Mouse (Mus musculus) liver, embryonic 14.5 days (tissue): ENCODE results near the gene Supt7l. TPM values are rescaled to one million over a fixed set of nuclear protein-coding genes. Genes with fewer than 3 reads are reported as not detected.
"Not testable (repeated sequence)": the region's sequence is repeated elsewhere in the genome, so short reads cannot be mapped to it uniquely, and the experiment has no call there.

Source experiments
- ATAC-seq: fragments of 200-750 bp; cut with Nextera tagmentation; 2 replicates; pipeline ENCODE4 v1.8.0; 2017; ENCODE audit warnings: moderate number of reproducible peaks, mild to moderate bottlenecking, moderate library complexity; ENCODE audit not compliant: insufficient read depth
- DNase-seq, 3 experiments: peaks; one replicate each; pipeline ENCODE4 v3.0.0-alpha.2; 2012 to 2013; ENCODE audit warnings: low read depth in 3 of 3, low spot score in 3 of 3
- H3K27ac ChIP-seq: fragments of 300-500 bp; sonication (generic); 2 replicates; pipeline ENCODE4 v1.5.1; 2014; ENCODE audit warnings: moderate library complexity, mild to moderate bottlenecking, control low read depth, inconsistent platforms
- H3K27me3 ChIP-seq: fragments of 300-500 bp; sonication (generic); 2 replicates; pipeline ENCODE4 v1.6.1; 2014; ENCODE audit warnings: mild to moderate bottlenecking, low read length, moderate library complexity; ENCODE audit not compliant: control insufficient read depth, insufficient read depth
- H3K36me3 ChIP-seq: fragments of 300-500 bp; sonication (generic); replicated peaks from 2 replicates; pipeline ENCODE4 v1.6.1; 2014; ENCODE audit warnings: low read depth; ENCODE audit not compliant: control insufficient read depth, insufficient read depth
- H3K4me1 ChIP-seq, 2 experiments: fragments of 200-500 bp in 1 of 2; fragments of 300-500 bp in 1 of 2; sonication (generic) in 1 of 2; replicated peaks; 2 replicates each; pipeline ENCODE4 v1.6.1; 2012 to 2014; ENCODE audit warnings: antibody characterized with exemption in 1 of 2, inconsistent platforms in 1 of 2, low read length in 1 of 2; ENCODE audit not compliant: control insufficient read depth in 2 of 2, insufficient read depth in 2 of 2
- H3K4me2 ChIP-seq: fragments of 300-500 bp; sonication (generic); 2 replicates; pipeline ENCODE4 v1.6.1; 2014; ENCODE audit warnings: low read depth, mild to moderate bottlenecking, control low read depth, moderate library complexity
- H3K4me3 ChIP-seq, 2 experiments: fragments of 200-500 bp in 1 of 2; fragments of 300-500 bp in 1 of 2; sonication (generic) in 1 of 2; 2 replicates each; pipeline ENCODE4 v1.5.1; 2012 to 2014; ENCODE audit warnings: low read depth in 2 of 2, low read length in 2 of 2, mild to moderate bottlenecking in 2 of 2, control low read depth in 1 of 2, inconsistent platforms in 1 of 2, moderate library complexity in 1 of 2; ENCODE audit not compliant: insufficient read depth in 1 of 2
- H3K9ac ChIP-seq: fragments of 300-500 bp; sonication (generic); replicated peaks from 2 replicates; pipeline ENCODE4 v1.6.1; 2014; ENCODE audit warnings: mild to moderate bottlenecking, control low read depth, moderate library complexity
- H3K9me3 ChIP-seq: fragments of 300-500 bp; sonication (generic); 2 replicates; pipeline ENCODE4 v1.6.1; 2016; ENCODE audit warnings: low read length, mixed read lengths; ENCODE audit not compliant: control insufficient read depth
- CTCF ChIP-seq: IDR thresholded peaks from 2 replicates; pipeline ENCODE4 v1.5.1; 2016; ENCODE audit warnings: antibody characterized with exemption, low read depth, control low read depth
- EP300 ChIP-seq: IDR thresholded peaks from 2 replicates; pipeline ENCODE4 v1.6.1; 2016; ENCODE audit warnings: antibody characterized with exemption, low read depth
- WGBS: fragments of 180-500 bp; shearing (Covaris S2); extraction: QIAGEN DNeasy Blood & Tissue Kit; methylation state at CpG from one replicate; pipeline ENCODE4 v1.1.7; 2014; ENCODE audit not compliant: insufficient replicate concordance; 5-methylcytosine and 5-hydroxymethylcytosine counted together
- polyA plus RNA-seq, 2 experiments: library from polyadenylated mRNA; depleted of rRNA in 1 of 2; stranded (reverse) in 1 of 2; unstranded in 1 of 2; fragments of >200 nt; fragmentation: Nextera tagmentation in 1 of 2; extraction: Ambion mirVana in 1 of 2; gene quantifications; 2 replicates each; pipeline versions ENCODE4 v1.2.1 to v1.2.3; 2012 to 2014

The Supt7l gene
- 5.6 and 6.0 TPM in 2 replicates for polyA plus RNA-seq (2012; rRNA removed)
- polyA plus RNA-seq (2014; fragmentation: Nextera tagmentation; extraction: Ambion mirVana), result 3.3 TPM in 2 replicates

- Histone ChIP-seq H3K9ac (peak within 1 kb of the TSS; percentile 83), H3K4me3 (peak within 1 kb of the TSS; percentile 86 to 94), H3K4me1 (peaks cover 12 to 14% of the 10 kb centered on the region in 2 experiments), H3K4me2 (peak within 1 kb of the TSS; percentile 83), H3K27ac (peak within 1 kb of the TSS; percentile 24), H3K36me3 (peaks cover 18% of the 10 kb centered on the region)
- DNase-seq, ATAC-seq, H3K27me3 ChIP-seq, H3K9me3 ChIP-seq: not testable (repeated sequence)
- WGBS, result 64% methylated on average over 11 of the region's 11 CpGs
Observed at GRCm38 (mm10) chr5:31527707-31528106, at the start of gene Supt7l. TSS of gene Supt7l (minus strand) at chr5:31527807.

- no peak overlapping the region for H3K27ac ChIP-seq
- no peaks in the 10 kb centered on the region for H3K4me1 ChIP-seq
- no peak for ATAC-seq
- TF ChIP-seq EP300, result no peak
- 65% methylated on average over 7 of the region's 7 CpGs for WGBS
- no peaks in the 10 kb centered on the region for H3K27me3 ChIP-seq
- no peak overlapping the region for H3K4me2 ChIP-seq
- no peak for DNase-seq
- no peaks in the 10 kb centered on the region for H3K9me3 ChIP-seq
- no peak overlapping the region for H3K4me3 ChIP-seq
- no peaks in the 10 kb centered on the region for H3K36me3 ChIP-seq
- no peak overlapping the region for H3K9ac ChIP-seq
Observed at GRCm38 (mm10) chr5:31576539-31576975, 49.0 kb upstream of the Supt7l start.

GRCm38 (mm10) chr5:31573722-31574121 is 46.1 kb upstream of the Supt7l start:
- no peak for ATAC-seq
- Histone ChIP-seq H3K4me3 (no peak overlapping the region), H3K4me1 (no peaks in the 10 kb centered on the region), H3K9me3 (no peaks in the 10 kb centered on the region), H3K36me3 (no peaks in the 10 kb centered on the region), H3K27ac (no peak overlapping the region), H3K9ac (no peak overlapping the region), H3K4me2 (no peak overlapping the region), H3K27me3 (no peaks in the 10 kb centered on the region; the same call in 1 of the 2 replicates)
- WGBS, result 72% methylated on average over 3 of the region's 3 CpGs
- DNase-seq, result no peak
- TF ChIP-seq EP300, result no peak
- TF ChIP-seq CTCF, result no peak

- Histone ChIP-seq H3K27ac (no peak overlapping the region), H3K4me3 (no peak overlapping the region; a peak in 1 of 4 replicates), H3K4me1 (no peaks in the 10 kb centered on the region), H3K9ac (no peak overlapping the region), H3K9me3 (no peaks in the 10 kb centered on the region), H3K4me2 (peak overlapping the region; percentile 29), H3K36me3 (no peaks in the 10 kb centered on the region), H3K27me3 (no peaks in the 10 kb centered on the region; the same call in 1 of the 2 replicates)
- DNase-seq, result peak in 2 of 3 experiments; percentile 7
- TF ChIP-seq CTCF (no peak), EP300 (no peak)
- WGBS, result 8% methylated on average over 20 of the region's 20 CpGs
- ATAC-seq, result no peak
Observed at GRCm38 (mm10) chr5:31571023-31571608, 43.5 kb upstream of the Supt7l start.

GRCm38 (mm10) chr5:31567951-31568657 is 40.5 kb upstream of the Supt7l start:
- ATAC-seq (no peak), DNase-seq (no peak)

More at GRCm38 (mm10) chr5:31567951-31568657, 40.5 kb upstream of the Supt7l start:
- Histone ChIP-seq H3K9me3 (no peaks in the 10 kb centered on the region), H3K36me3 (no peaks in the 10 kb centered on the region), H3K27ac (no peak overlapping the region), H3K4me1 (no peaks in the 10 kb centered on the region), H3K4me3 (no peak overlapping the region), H3K9ac (no peak overlapping the region), H3K27me3 (no peaks in the 10 kb centered on the region; the same call in 1 of the 2 replicates), H3K4me2 (no peak overlapping the region)
- TF ChIP-seq EP300, result no peak
- no peak for TF ChIP-seq CTCF
- WGBS, result 55% methylated on average over 5 of the region's 5 CpGs
